Mouse (Mus musculus) kidney, adult 2 months (tissue): ENCODE data around the gene Ap3s2.

ENCODE experiments used
- CTCF ChIP-seq: fragments of 200-500 bp; conservative IDR thresholded peaks from 2 replicates; pipeline ENCODE4 v1.5.1; 2011; ENCODE audit warnings: low read depth, mild to moderate bottlenecking, control low read depth, low read length, moderate library complexity, mixed read lengths; ENCODE audit not compliant: insufficient read depth, insufficient read length
- POLR2A ChIP-seq: fragments of 200-500 bp; IDR thresholded peaks from one replicate; pipeline ENCODE4 v1.6.1; 2011; ENCODE audit warnings: low read depth, low read length, control low read depth

DNA sequence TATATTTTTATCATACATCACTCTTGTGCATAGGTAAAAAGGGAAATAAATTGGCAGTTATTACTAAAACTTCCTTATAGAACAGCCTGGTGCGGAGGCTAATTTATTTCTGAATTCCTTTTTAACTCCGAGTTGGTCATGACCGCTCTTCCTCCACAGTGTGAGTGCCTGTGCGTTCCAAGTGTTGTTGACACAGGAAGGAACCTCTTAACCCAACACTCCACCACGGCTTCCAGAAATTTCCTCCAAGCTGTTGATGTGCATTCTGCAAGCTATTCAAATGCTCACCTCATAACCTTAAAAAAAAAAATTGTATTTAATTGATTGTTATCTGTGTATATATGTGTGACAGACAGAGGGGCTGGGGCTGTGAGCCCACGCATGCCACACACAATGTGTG, 29.8 kb upstream of the Ap3s2 start:
- no peak for TF ChIP-seq CTCF
- TF ChIP-seq POLR2A = no peak
